Mouse (Mus musculus) midbrain, embryonic 11.5 days (tissue): ENCODE data around the gene Trex1. TPM values are rescaled to one million over a fixed set of nuclear protein-coding genes. Genes with fewer than 3 reads are reported as not detected.

Source experiments
- ATAC-seq: fragments of 200-750 bp; cut with Nextera tagmentation; 2 replicates; pipeline ENCODE4 v1.8.0; 2017; ENCODE audit warnings: moderate TSS enrichment, moderate library complexity; ENCODE audit not compliant: low FRiP score
- DNase-seq: peaks from one replicate; pipeline ENCODE4 v3.0.0; 2015; ENCODE audit warnings: low spot score; ENCODE audit errors: missing footprints
- H3K27ac ChIP-seq: fragments of 300-500 bp; sonication (generic); 2 replicates; pipeline ENCODE4 v1.5.1; 2014; ENCODE audit warnings: low read depth, low read length
- H3K27me3 ChIP-seq: fragments of 300-500 bp; sonication (generic); 2 replicates; pipeline ENCODE4 v1.6.1; 2014; ENCODE audit warnings: mild to moderate bottlenecking, low read length, moderate library complexity, mixed read lengths; ENCODE audit not compliant: control insufficient read depth, insufficient read depth
- H3K36me3 ChIP-seq: fragments of 300-500 bp; sonication (generic); 2 replicates; pipeline ENCODE4 v1.6.1; 2014; ENCODE audit warnings: mild to moderate bottlenecking, low read length, moderate library complexity, mixed read lengths; ENCODE audit not compliant: control insufficient read depth, insufficient read depth
- H3K4me1 ChIP-seq: fragments of 300-500 bp; sonication (generic); 2 replicates; pipeline ENCODE4 v1.6.1; 2014; ENCODE audit warnings: low read length; ENCODE audit not compliant: control insufficient read depth, insufficient read depth
- H3K4me2 ChIP-seq: fragments of 300-500 bp; sonication (generic); 2 replicates; pipeline ENCODE4 v1.6.1; 2014; ENCODE audit warnings: mild to moderate bottlenecking, moderate library complexity
- H3K4me3 ChIP-seq: fragments of 300-500 bp; sonication (generic); 2 replicates; pipeline ENCODE4 v1.5.1; 2014; ENCODE audit warnings: low read depth, low read length
- H3K9ac ChIP-seq: fragments of 300-500 bp; sonication (generic); 2 replicates; pipeline ENCODE4 v1.6.1; 2014; ENCODE audit warnings: low read length
- H3K9me3 ChIP-seq: fragments of 300-500 bp; sonication (generic); 2 replicates; pipeline ENCODE4 v1.6.1; 2016; ENCODE audit warnings: low read length; ENCODE audit not compliant: control insufficient read depth
- WGBS: fragments of 180-500 bp; shearing (Covaris S2); extraction: QIAGEN DNeasy Blood & Tissue Kit; methylation state at CpG from one replicate; pipeline ENCODE4 v1.1.7; 2014; 5-methylcytosine and 5-hydroxymethylcytosine counted together
- polyA plus RNA-seq: library from polyadenylated mRNA; unstranded; fragments of >200 nt; fragmentation: Nextera tagmentation; extraction: Ambion mirVana; gene quantifications from 2 replicates; pipeline ENCODE4 v1.2.1, GENCODE M21; 2014

Gene Trex1
- polyA plus RNA-seq, 1 experiment from 2014 or later = 7.3 TPM

- ATAC-seq = peak; percentile 99
These were observed 14.4 kb upstream of the Trex1 start, which contains the start of gene Atrip for GRCm38 (mm10) chr9:109073661-109074573. TSS of gene Atrip (minus strand) at chr9:109074124.

GRCm38 (mm10) chr9:109068095-109068735, 8.7 kb upstream of the Trex1 start:
- H3K9ac ChIP-seq = no peak overlapping the region
- ATAC-seq (no peak), DNase-seq (no peak)
- H3K4me2 ChIP-seq = no peak overlapping the region
- H3K36me3 ChIP-seq = peaks cover 49% of the 10 kb centered on the region
- no peaks in the 10 kb centered on the region for H3K27me3 ChIP-seq
- H3K4me3 ChIP-seq = no peak overlapping the region
- H3K9me3 ChIP-seq = no peaks in the 10 kb centered on the region
- H3K4me1 ChIP-seq = peaks cover 7% of the 10 kb centered on the region
- H3K27ac ChIP-seq = no peak overlapping the region
- WGBS = 94% methylated on average over 3 of the region's 3 CpGs

More at GRCm38 (mm10) chr9:109073661-109074573, 14.4 kb upstream of the Trex1 start, which contains the start of gene Atrip:
- Histone ChIP-seq H3K27me3 (no peaks in the 10 kb centered on the region), H3K27ac (no peak within 1 kb of the TSS; the same call in 1 of the 2 replicates), H3K9me3 (no peaks in the 10 kb centered on the region), H3K4me2 (peak within 1 kb of the TSS; percentile 91), H3K4me3 (peak within 1 kb of the TSS; percentile 84), H3K9ac (peak within 1 kb of the TSS; percentile 92), H3K36me3 (peaks cover 13% of the 10 kb centered on the region; the same call in 1 of the 2 replicates), H3K4me1 (peaks cover 13% of the 10 kb centered on the region)
- peak; percentile 98 for DNase-seq
- under 1% methylated on average over 57 of the region's 57 CpGs for WGBS

DNA sequence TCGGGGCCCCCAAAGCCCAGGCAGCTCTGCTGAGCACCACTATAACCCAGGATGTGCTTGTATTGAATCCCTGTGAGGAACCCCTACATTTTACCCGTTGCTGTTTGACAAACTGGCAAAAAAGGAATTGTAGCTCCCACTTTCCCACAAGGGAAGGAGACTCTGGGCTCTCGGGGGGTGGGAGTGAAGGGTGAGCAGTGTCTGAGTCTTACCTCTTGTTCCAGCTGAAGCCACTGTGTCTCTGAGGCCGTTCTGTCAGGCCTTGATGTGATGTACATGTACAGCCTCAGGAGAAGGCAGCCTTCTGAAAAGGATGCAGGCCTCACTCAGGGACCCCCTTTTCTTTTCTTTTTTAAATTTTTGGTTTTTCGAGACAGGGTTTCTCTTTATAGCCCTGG, 1.4 kb upstream of the Trex1 start:
- WGBS = 84% methylated on average over 5 of the region's 5 CpGs
- Histone ChIP-seq H3K27ac (no peak overlapping the region), H3K27me3 (no peaks in the 10 kb centered on the region), H3K4me2 (no peak overlapping the region), H3K4me3 (no peak overlapping the region), H3K4me1 (peaks cover 6% of the 10 kb centered on the region; the same call in 1 of the 2 replicates), H3K9ac (no peak overlapping the region), H3K36me3 (peaks cover 26% of the 10 kb centered on the region), H3K9me3 (no peaks in the 10 kb centered on the region)
- ATAC-seq = no peak
- DNase-seq = no peak

DNA sequence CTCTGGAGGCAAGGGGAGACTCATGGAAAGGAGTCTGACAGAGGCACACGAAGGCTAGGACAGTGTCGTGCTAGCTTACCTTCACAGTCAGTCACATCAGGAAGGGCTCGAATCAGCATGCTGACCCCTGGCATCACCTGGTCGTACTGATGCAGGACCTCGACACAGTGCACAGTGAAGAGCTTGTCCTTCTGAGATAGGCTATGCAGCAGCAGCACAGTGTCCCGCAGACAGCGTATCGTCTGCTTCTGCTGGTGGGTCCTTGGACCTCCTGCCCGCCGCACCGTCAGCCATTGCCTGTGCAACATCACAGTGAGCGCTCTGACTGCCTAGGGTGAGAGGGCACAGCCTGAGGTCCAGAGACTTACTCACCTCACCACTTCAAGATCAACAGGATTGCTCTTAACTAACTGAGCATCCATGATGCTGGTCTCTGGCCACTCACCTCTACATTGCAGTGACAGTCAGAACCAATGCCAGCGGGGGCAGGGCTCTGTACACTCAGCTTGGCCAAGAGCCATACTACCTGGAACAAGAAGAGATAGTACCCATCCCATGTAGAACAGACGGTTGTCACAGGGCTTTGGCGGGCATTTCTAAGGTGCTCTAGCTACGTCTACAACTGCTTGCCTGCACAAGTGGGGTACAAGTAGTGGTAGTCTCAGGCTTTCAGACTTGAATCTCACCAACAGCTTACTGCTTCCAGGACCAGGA, 807 bp upstream of the Trex1 start:
- Histone ChIP-seq H3K36me3 (peaks cover 21% of the 10 kb centered on the region), H3K27me3 (no peaks in the 10 kb centered on the region), H3K4me3 (no peak overlapping the region), H3K4me1 (peaks cover 6% of the 10 kb centered on the region; the same call in 1 of the 2 replicates), H3K9me3 (no peaks in the 10 kb centered on the region), H3K4me2 (no peak overlapping the region), H3K27ac (no peak overlapping the region), H3K9ac (no peak overlapping the region)
- ATAC-seq (no peak; the same call in 1 of the 2 replicates), DNase-seq (no peak)
- 91% methylated on average over 16 of the region's 16 CpGs for WGBS

DNA sequence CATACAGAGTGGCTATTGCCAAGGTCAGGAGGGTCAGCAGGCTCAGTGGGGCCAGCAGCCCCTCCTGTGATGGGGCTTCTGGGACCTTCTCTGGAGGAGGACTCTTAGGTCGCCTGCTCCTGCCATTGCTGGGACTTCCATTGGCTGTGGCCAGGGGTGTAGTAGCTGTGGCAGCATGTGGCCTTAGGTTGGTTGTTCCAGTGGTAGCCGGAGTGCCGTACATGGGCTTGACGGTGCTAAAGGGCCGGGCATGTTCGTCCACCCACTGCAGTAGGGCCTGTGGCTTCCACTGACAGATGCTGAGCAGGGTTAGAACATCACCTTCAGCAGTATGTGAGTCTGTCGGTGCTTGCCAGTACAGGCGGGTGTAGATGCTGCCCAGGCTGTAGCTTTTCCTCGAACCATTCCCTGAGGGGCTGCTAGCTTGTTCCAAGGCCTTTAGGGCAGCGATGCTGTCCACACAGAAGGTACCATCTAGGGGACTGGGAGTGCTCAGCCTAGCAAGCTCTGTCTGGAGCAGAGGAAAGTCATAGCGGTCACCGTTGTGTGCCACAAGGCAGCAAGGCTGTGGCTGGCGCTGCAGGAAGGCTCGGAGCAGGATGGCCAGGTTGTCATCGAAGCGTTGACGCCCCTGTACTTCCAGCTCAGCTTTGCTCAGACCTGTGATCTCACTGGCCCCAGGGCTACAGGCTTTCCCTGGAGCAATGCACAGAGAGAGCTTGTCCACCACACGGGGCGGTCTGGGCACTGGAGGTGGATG, 1.3 kb downstream of the Trex1 start:
- WGBS = 92% methylated on average over 19 of the region's 19 CpGs
- Histone ChIP-seq H3K4me2 (no peak overlapping the region), H3K9ac (no peak overlapping the region), H3K27me3 (no peaks in the 10 kb centered on the region), H3K4me3 (no peak overlapping the region), H3K27ac (no peak overlapping the region), H3K36me3 (peaks cover 6% of the 10 kb centered on the region; the same call in 1 of the 2 replicates), H3K9me3 (no peaks in the 10 kb centered on the region), H3K4me1 (peaks cover 9% of the 10 kb centered on the region; the same call in 1 of the 2 replicates)
- no peak for DNase-seq
- no peak for ATAC-seq

DNA sequence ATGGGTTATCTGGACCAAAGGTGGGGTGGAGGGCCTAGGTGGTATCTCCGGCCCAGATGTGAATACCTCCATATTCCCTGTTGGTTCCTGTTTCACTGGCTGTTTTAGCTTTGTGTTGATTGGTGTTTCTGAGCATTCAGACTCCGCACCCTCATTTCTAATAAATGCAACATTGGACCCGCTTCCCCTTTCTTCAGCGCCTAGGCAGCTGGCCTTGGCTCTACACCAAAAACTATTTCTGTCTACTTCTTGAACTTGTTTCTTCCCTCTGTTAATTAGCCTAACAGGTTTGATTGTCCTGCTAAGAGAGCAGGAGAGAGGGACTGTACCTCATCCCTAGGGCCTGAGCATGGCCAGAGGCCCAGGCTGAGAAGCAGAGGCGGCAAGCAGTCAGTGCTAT, 2.0 kb downstream of the Trex1 start:
- Histone ChIP-seq H3K36me3 (peaks cover 6% of the 10 kb centered on the region; the same call in 1 of the 2 replicates), H3K27me3 (no peaks in the 10 kb centered on the region), H3K4me3 (no peak overlapping the region), H3K9ac (no peak overlapping the region), H3K4me1 (peaks cover 9% of the 10 kb centered on the region; the same call in 1 of the 2 replicates), H3K9me3 (no peaks in the 10 kb centered on the region), H3K27ac (no peak overlapping the region), H3K4me2 (no peak overlapping the region)
- ATAC-seq (no peak), DNase-seq (no peak)
- WGBS = 98% methylated on average over 5 of the region's 5 CpGs

- WGBS = 81% methylated on average over 4 of the region's 4 CpGs
- Histone ChIP-seq H3K4me3 (no peak overlapping the region), H3K27ac (no peak overlapping the region), H3K4me1 (peaks cover 9% of the 10 kb centered on the region; the same call in 1 of the 2 replicates), H3K4me2 (no peak overlapping the region), H3K36me3 (peaks cover 6% of the 10 kb centered on the region; the same call in 1 of the 2 replicates), H3K9me3 (no peaks in the 10 kb centered on the region), H3K9ac (no peak overlapping the region), H3K27me3 (no peaks in the 10 kb centered on the region)
- ATAC-seq (no peak), DNase-seq (no peak)
These were observed 2.6 kb downstream of the Trex1 start for GRCm38 (mm10) chr9:109056916-109057315.

- no peak overlapping the region for H3K9ac ChIP-seq
- peaks cover 6% of the 10 kb centered on the region; the same call in 1 of the 2 replicates for H3K36me3 ChIP-seq
- 93% methylated on average over 17 of the region's 17 CpGs for WGBS
These were observed 3.3 kb downstream of the Trex1 start for GRCm38 (mm10) chr9:109056081-109056690.

More at GRCm38 (mm10) chr9:109056081-109056690, 3.3 kb downstream of the Trex1 start:
- H3K9me3 ChIP-seq = no peaks in the 10 kb centered on the region
- peaks cover 9% of the 10 kb centered on the region; the same call in 1 of the 2 replicates for H3K4me1 ChIP-seq
- no peak overlapping the region for H3K4me2 ChIP-seq
- ATAC-seq (no peak), DNase-seq (no peak)
- no peak overlapping the region for H3K4me3 ChIP-seq
- H3K27me3 ChIP-seq = no peaks in the 10 kb centered on the region
- no peak overlapping the region for H3K27ac ChIP-seq
